Mouse (Mus musculus) lung, embryonic 16.5 days (tissue): ENCODE measurements at regions not wholly inside any gene's neighbourhood (a gene's known extent, or its start where the extent isn't known, plus 50 kb on each side); places are given as distances from the start of the nearest gene placed in this dataset.

Source experiments
- ATAC-seq: fragments of 200-750 bp; cut with Nextera tagmentation; 2 replicates; pipeline ENCODE4 v1.8.0; 2017; ENCODE audit warnings: low read depth, mild to moderate bottlenecking, moderate library complexity
- H3K27ac ChIP-seq: fragments of 300-500 bp; sonication (generic); 2 replicates; pipeline ENCODE4 v1.5.1; 2014; ENCODE audit warnings: mild to moderate bottlenecking, control low read depth, low read length
- H3K27me3 ChIP-seq: fragments of 300-500 bp; sonication (generic); 2 replicates; pipeline ENCODE4 v1.6.1; 2014; ENCODE audit warnings: low read depth, low read length, mixed read lengths; ENCODE audit not compliant: control insufficient read depth, insufficient read depth
- H3K36me3 ChIP-seq: fragments of 300-500 bp; sonication (generic); 2 replicates; pipeline ENCODE4 v1.6.1; 2014; ENCODE audit warnings: low read length; ENCODE audit not compliant: control insufficient read depth, insufficient read depth
- H3K4me1 ChIP-seq: fragments of 300-500 bp; sonication (generic); replicated peaks from 2 replicates; pipeline ENCODE4 v1.6.1; 2014; ENCODE audit warnings: low read length, mixed read lengths; ENCODE audit not compliant: control insufficient read depth, insufficient read depth
- H3K4me2 ChIP-seq: fragments of 300-500 bp; sonication (generic); 2 replicates; pipeline ENCODE4 v1.6.1; 2014; ENCODE audit warnings: low read depth, low read length, control low read depth
- H3K4me3 ChIP-seq: fragments of 300-500 bp; sonication (generic); 2 replicates; pipeline ENCODE4 v1.5.1; 2014; ENCODE audit warnings: mild to moderate bottlenecking, low read length, control low read depth
- H3K9ac ChIP-seq: fragments of 300-500 bp; sonication (generic); 2 replicates; pipeline ENCODE4 v1.6.1; 2014; ENCODE audit warnings: low read length, control low read depth
- H3K9me3 ChIP-seq: fragments of 300-500 bp; sonication (generic); 2 replicates; pipeline ENCODE4 v1.6.1; 2016; ENCODE audit warnings: low read length; ENCODE audit not compliant: control insufficient read depth
- WGBS: fragments of 180-500 bp; shearing (Covaris S2); extraction: QIAGEN DNeasy Blood & Tissue Kit; methylation state at CpG from one replicate; pipeline ENCODE4 v1.1.7; 2014; 5-methylcytosine and 5-hydroxymethylcytosine counted together

DNA sequence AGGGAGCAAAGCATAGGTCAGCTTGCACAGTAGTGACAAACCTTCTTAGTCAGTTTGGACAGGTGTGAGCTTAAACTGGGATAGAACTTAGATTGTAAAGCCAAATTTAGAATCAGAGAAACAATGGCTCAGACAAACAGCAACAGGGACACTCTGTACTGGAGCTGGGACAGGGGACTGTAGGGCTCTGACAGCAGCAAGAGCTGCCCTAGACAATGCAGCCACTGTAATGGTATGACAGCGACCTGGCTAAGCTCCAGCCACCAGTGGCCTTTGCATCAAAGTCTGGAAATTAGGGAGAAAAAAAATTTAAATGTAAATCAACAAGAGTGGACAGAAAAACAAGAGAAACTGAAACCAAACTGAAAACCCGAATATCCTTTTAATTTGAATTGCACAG is 53.2 kb upstream of the Armc3 start:
- peak; percentile 78 for ATAC-seq
- Histone ChIP-seq H3K9ac (no peak overlapping the region), H3K4me3 (0 out of 2 replicates have a peak overlapping the region, but pooled peaks have one; percentile 12), H3K9me3 (no peaks in the 10 kb centered on the region), H3K36me3 (no peaks in the 10 kb centered on the region), H3K4me1 (peaks cover 11% of the 10 kb centered on the region), H3K27me3 (no peaks in the 10 kb centered on the region), H3K4me2 (peak overlapping the region; percentile 22; the same call in 1 of the 2 replicates), H3K27ac (peak overlapping the region; percentile 33)
- 52% methylated on average over 2 of the region's 2 CpGs for WGBS

DNA sequence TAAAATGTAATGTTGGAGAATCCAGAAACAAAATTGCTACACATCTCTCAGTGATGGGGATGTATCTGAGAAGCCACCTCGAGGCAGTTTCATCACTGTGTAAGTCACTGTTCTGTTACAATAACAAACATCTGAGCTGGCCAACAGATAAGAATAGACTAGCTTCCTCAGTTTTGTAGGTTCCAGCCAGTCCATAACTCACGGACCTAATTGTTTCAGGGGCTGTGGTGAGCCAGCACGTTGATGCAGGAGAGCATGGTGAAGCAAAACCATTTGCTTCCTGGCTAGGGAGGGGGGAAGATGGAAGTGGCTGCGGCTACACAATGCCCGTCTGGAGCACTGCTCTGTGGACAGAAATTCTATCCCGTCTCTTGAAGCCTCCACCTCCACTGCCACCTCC is 52.8 kb upstream of the Armc3 start:
- Histone ChIP-seq H3K9me3 (no peaks in the 10 kb centered on the region), H3K27ac (peak overlapping the region; percentile 33), H3K36me3 (no peaks in the 10 kb centered on the region), H3K27me3 (no peaks in the 10 kb centered on the region), H3K4me2 (peak overlapping the region; percentile 22; the same call in 1 of the 2 replicates), H3K9ac (no peak overlapping the region), H3K4me1 (peaks cover 11% of the 10 kb centered on the region), H3K4me3 (no peak overlapping the region)
- ATAC-seq: peak; percentile 41; the same call in 1 of the 2 replicates
- 24% methylated on average over 6 of the region's 6 CpGs for WGBS

GRCm38 (mm10) chr2:19148812-19149211 is 50.3 kb upstream of the Armc3 start:
- no peak overlapping the region for H3K27ac ChIP-seq
- no peaks in the 10 kb centered on the region for H3K36me3 ChIP-seq
- peaks cover 11% of the 10 kb centered on the region for H3K4me1 ChIP-seq
- 0 out of 2 replicates have a peak, but pooled peaks have one; percentile 56 for ATAC-seq
- no peak overlapping the region for H3K4me2 ChIP-seq
- 47% methylated on average over 5 of the region's 5 CpGs for WGBS
- H3K9me3 ChIP-seq: no peaks in the 10 kb centered on the region
- H3K9ac ChIP-seq: no peak overlapping the region
- H3K27me3 ChIP-seq: no peaks in the 10 kb centered on the region
- no peak overlapping the region for H3K4me3 ChIP-seq
